Mouse (Mus musculus) erythroblast, embryonic 14.5 days (primary cell): ENCODE measurements around the gene Becn1.

Experiments used
- GATA1 ChIP-seq: IDR thresholded peaks from 2 replicates; pipeline ENCODE4 v1.6.1; 2012; ENCODE audit warnings: low read length, inconsistent platforms, mixed read lengths
- TAL1 ChIP-seq: IDR thresholded peaks from 3 replicates; pipeline ENCODE4 v1.6.1; 2012; ENCODE audit warnings: low read length, inconsistent platforms, mixed read lengths

DNA sequence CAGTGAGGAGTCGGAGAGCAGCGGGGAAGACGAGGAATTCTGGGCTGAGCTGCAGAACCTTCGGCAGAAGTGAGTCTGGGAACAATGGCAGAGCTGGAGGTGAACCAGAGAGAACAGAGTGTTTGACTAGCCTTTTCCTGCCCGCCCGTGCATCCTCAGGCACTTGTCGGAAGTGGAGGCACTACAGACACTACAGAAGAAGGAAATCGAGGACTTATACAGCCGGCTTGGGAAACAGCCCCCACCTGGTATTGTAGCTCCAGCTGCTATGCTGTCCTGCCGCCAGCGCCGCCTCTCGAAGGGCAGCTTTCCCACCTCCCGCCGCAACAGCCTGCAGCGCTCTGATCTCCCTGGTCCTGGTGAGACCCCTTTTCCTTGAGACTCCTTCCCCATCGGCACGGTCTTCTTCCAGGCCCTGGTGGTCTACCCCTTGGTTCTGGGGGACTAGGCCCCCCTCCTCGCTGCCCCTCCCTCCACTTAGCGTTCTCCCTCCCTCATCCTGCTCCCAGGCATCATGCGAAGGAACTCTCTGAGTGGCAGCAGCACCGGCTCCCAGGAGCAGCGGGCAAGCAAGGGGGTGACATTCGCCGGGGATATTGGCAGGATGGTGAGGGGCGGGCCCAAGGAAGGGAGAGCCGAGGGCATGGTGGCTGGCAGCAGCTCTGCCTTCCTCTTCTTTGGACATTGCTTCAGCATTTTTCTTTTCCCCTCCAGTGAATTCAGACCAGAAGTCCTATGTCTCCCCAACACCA lies 25.6 kb downstream of the Becn1 start:
- no peak for TF ChIP-seq TAL1
- no peak for TF ChIP-seq GATA1
